Mouse (Mus musculus) layer of hippocampus, postnatal 10 days (tissue): ENCODE results near the gene Kif26a. TPM values are rescaled to one million over a fixed set of nuclear protein-coding genes. Genes with fewer than 3 reads are reported as not detected.

Experiments used
- DNase-seq, 2 experiments: peaks; one replicate each; pipeline ENCODE4 v3.0.0; 2021; ENCODE audit warnings: low spot score in 2 of 2
- microRNA-seq, 2 experiments: library from miRNA; unstranded; fragments of <30 nt; microRNA quantifications; one replicate each; pipeline ENCODE4 v1.2.0; 2021
- total RNA-seq, 2 experiments: library from RNA; stranded (reverse); gene quantifications; 2 replicates each; pipeline ENCODE4 v1.2.3; 2021

Kif26a gene
- total RNA-seq, 2 experiments from 2014 or later = 7.6 to 10.0 TPM

DNA sequence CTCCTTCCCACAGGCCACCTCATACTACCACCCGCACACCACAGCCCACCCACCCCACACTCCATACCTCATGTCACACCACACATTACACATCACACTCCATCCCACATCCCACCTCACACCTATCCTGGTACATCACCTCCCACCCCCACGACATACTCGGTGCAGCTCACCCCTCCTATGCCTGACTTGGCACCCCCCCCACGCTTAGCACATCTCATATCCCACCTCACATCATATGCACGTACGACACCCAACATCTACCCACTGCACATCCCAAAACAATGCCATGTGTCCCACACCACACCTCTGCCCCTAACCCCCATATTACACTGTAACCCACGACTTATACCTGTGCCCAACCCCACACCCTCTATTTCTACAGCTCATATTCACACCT is 69.5 kb downstream of the Kif26a start:
- DNase-seq = no peak

DNA sequence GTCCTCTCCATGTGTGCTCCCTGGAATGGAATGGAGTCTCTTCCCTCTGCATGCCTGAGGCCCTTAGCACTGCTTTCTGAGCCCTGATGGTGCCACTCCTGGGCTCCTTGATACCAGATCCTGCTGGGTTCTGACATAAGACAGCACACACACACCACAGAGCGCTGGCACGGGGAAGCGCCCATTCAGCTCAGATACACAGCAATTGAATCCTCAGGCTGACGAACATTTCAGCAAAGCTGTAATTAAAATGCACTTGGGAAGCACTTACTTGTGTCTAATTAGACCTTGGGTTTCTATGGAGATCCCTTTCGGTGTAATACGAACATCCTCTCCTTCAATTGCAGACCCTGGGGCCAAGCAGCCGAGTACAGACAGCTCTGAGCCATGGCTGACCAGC is 71.0 kb downstream of the Kif26a start:
- peak; percentile 21 to 35 for DNase-seq

DNA sequence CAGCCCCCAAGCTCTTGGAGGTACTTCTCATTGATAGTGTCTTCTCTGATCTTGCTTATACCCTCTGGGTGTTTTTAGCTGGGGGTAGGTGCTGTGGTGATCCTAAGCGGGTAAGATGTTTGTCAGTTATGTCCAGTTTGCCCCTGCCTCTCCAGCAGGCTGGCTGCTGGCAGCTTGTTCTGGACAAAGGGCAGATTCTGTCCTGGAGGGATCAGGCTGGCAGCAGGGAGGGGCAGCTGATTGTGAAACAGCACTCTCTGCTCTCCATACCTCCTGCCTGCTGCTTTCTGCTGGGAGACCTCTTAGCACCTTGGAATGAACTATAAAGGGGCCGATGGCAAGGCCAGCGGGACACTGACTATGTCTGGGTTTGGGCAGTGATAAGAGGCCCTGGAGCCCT is 71.7 kb downstream of the Kif26a start:
- DNase-seq = no peak

DNA sequence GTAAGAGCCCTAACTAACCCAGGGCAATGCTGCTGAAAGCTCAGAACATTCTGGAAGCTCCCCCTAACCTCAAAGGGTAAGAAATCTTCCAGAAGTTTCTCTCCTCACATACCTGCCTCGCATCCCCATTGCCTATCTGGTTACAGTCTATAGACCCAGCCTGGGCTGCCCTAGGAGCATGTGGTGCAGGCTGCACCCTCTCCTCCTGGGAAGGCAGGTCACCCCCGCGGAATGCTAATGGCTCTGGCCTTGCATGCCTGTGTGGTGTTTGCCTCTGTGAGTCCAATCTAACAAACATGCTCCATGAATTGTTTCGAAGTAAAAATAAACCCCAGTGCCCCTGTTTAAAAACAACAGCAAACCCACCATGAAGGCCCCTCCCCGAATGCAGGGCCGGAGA is 75.3 kb downstream of the Kif26a start:
- no peak for DNase-seq

GRCm38 (mm10) chr12:112221754-112222439 is 75.9 kb downstream of the Kif26a start:
- peak; percentile 48 to 68 for DNase-seq

DNA sequence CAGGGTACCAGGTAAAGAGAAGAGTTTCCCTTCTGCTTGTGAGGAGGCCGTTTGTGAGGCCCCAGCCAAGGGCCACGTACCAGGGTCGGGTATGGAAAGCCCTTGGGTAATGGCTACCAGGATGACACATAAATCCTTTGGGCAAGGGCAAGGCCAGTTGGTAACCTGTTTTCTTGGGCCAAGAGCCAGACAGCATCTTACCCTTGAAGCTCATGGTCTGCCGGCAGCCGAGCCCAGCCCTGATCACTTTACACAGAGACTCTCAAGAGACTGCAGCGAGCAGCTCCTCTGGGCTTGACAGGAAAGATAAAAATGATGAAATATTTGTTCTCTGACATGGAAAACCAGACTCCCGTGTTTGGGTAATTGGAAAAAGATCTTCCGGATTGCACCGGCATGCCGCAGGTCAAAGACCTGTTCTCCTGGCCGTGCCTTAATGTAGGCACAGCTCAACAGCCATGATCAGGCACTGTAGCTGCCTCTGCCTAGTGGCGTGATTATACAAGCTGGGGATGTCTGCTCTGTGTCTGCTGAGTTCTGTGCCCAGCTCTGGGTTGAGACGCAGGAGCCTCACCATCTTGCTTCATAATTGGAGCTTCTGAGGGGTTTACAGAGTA is 77.8 kb downstream of the Kif26a start:
- DNase-seq = no peak

DNA sequence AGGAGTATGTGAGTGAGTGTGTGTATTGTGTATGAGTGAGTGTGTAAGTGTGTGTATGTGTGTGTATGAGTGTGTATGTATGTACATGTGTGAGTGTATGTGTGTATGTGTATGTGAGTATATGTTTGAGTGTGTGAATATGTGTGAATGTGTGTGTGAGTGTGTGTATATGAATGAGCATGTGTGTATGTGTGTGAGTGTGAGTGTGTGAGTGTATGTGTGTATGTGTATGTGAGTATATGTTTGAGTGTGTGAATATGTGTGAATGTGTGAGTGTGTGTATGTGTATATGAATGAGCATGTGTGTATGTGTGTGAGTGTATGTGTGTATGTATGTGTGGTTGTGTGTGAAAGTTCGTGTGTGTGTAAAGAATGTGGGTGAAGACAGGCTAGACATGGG is 80.2 kb downstream of the Kif26a start:
- no peak for DNase-seq

DNA sequence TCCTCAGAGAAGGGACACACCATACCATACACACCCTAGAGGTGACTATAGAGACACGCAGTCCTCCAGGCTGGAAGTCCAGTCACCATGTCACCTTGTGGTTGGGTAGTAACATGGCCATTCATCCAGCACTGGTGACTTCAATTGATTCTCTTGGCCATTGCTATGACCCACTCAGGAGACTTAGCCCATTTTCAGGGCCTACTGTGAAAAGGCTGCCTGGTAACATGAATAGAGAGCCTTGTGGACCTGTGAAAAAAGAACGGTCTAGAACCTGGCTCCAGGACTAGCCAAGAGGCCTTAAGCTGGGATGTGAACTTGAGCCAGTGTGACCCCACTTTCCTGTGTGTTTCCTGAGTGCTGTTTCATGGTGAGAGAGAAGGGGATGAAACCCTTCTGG is 80.6 kb downstream of the Kif26a start:
- DNase-seq = no peak

- DNase-seq = no peak
Measured at GRCm38 (mm10) chr12:112229084-112229483, 83.1 kb downstream of the Kif26a start.

- DNase-seq = no peak
Measured at GRCm38 (mm10) chr12:112230196-112230595, 84.2 kb downstream of the Kif26a start.

Small RNA genes lying within 50 kb of the gene (microRNA-seq; reads per million reads assigned to microRNA genes)
- gene Mir203 (66.8 to 118 reads per million in 2 experiments), gene Mir3073a (0 reads per million in 2 experiments), gene Mir3073b (0 reads per million in 2 experiments)

Other genes starting within 250 kb of the Kif26a start
- gene Ppp1r13b, start 238.1 kb upstream of the Kif26a start, total RNA-seq = 10 to 100 TPM; 66.3 to 69.1 TPM
- 100 to 1,000 TPM; 458 to 498 TPM for gene Atp5mpl, start 179.2 kb upstream of the Kif26a start, total RNA-seq
- under 1 TPM; 0.33 to 0.41 TPM for gene Tdrd9, start 174.6 kb upstream of the Kif26a start, total RNA-seq
- gene Rd3l, start 164.9 kb upstream of the Kif26a start, total RNA-seq = not detected
- 1 to 10 TPM; 1.5 to 2.7 TPM for gene Aspg, start 39.5 kb upstream of the Kif26a start, total RNA-seq